Mouse (Mus musculus): Measurements from ENCODE around the gene Dgkd.
A peak's percentile ranks its signal among the peaks of the same experiment; 100 is the strongest.
"Not testable (repeated sequence)": the region's sequence is repeated elsewhere in the genome, so short reads cannot be mapped to it uniquely, and the experiment has no call there.

Gene Dgkd

DNA sequence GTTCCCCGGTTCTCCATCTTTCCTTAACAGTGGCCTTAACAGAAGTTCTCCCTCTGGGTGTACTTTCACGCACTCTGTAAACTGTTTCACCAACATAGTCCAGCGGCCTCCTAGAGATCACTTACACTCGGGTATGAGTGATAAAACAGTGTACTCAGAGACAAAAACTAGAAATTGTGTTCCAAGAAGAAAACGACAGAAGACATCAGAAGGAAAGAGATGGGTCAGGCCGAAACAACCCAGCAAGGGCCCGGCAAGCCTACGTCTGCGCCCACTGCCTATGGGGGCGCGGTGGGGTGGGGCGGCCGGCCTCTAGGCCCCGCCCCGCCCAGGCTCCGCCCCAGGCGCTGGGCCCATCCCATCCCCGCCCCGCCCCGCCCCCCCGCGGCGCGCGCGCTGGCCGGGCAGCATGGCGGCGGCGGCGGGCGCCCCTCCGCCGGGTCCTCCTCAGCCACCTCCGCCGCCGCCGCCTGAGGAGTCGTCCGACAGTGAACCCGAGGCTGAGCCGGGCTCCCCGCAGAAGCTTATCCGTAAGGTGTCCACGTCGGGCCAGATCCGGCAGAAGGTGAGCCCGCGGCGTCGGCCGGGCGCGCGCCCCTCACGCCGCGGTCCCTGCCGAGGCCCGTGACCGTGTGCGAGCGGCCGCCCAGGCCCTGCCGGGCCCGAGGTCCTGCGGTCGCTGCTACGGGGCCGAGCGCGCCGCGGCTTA is at the start of gene Dgkd:
Gene Dgkd, plus strand, starts transcription at position 396 of the 709 bp plus-strand sequence.
- peak; percentile 67 for DNase-seq

DNA sequence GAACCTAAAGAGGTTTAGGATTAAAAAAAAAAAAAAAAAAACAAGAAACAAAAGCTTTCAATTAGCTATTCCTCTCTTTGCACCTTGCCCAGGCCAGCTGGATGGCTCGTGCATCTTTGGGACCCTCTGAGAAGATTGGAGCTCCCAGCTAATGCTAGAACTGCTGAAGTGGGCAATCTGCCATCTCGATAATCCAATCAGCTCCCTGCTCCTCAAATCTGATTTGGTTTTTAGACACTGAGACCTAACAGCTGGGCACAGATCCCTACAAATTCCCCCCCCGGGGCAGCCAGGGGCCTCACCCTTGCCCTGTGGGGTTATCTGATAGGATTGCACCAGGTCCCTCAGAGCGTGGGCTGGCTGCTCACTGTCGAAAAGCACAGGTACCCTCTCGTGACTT is 49.5 kb upstream of the Dgkd start, which contains the start of gene Sag:
Gene Sag, plus strand, starts transcription at position 105 of the 400 bp plus-strand sequence.
- no peak for DNase-seq

DNA sequence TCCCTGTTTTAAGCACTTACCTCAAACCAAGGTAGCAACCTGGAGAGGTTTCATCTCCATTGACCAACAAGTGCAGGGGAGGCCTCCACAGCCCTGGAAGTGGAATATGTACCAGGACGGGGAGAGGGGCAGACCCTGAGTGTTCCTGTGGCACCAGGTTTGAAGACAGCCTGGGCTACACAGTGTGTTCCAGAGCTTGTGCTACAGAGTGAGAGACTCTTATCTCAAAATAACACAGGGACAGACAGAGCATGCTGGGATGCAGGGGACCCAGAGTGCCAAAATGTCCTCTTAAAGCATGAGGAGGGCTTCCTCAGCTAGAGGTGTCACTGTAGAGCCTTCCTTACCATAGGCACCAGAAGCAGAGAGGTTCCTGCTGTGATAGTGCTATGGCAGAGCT is 45.3 kb upstream of the Dgkd start:
- no peak for DNase-seq

DNA sequence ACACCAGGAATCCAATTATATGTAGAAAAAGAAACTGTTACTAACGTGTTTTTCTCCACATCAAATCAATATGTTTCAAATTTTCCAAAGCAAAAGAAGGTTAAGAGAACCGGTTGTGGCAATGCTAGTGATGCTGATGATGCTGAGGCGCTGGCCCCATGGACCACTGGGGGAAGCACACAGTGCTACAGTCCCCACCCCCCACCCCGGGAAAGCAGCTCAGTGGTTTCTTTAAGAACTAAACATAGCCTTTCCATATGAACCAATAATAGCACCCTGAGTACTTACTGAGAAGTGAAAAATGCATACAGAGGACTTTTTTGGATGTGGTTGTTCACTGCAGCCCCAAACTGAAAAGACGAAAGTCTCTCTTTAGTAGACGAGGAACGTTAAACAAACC is 41.7 kb upstream of the Dgkd start:
- DNase-seq, result no peak

DNA sequence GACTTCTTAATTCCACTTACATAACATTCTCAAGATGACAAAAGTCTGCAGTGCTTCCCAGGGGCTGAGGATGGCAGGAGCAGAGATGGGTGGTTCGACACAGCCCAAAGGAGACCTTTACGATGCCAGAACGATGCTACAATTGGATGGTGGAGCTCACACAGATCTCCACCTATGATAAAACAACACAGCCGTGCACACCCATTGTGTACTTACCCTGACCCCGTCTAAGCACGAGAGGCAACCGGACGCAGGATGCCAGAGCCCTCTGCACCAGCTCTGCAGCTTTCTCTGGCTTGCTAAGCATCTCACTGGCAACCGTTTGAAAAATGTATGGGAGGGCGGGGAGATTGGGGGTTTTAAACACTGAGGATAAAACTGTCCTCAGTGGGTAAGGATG is 41.0 kb upstream of the Dgkd start:
- DNase-seq, result no peak

DNA sequence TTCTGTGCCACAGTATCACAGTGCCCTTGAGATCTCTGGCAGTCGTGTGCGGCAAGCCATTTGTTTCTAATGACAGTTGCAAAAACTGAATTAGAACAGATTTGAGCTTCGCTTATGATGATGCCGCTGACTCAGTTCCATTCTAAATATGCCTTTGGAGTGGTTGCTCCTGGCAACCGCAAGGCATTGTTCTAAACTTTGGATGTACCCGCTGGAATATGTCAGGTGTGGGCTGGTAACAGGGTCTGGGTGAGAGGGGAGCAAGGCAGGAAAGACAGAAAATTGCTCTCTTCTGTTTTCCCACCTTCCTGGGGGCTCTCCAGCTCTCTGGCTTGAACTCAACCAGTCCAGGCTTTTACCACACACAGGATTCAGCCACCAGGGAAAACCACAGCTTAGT is 39.9 kb upstream of the Dgkd start:
- DNase-seq, result peak; percentile 79

DNA sequence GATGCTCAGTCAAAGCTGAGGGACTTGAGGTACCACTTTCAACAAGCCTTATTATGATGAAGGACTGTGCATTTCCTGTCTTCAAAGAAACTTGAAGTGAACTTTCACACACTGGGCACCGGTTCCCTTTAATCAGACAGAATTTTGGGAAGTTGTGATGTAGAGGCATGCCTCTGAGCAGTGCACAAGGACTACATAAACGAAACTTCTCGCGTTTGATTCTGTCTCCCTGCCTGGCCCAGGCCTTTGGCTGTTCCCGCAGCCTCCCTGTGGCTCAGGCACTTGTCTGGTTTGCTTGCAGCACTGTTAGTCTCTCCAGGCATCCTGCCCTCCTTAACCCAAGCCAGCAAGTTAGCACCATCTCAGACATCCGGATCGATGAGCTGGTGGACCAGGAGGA is 39.4 kb upstream of the Dgkd start:
- DNase-seq, result no peak

DNA sequence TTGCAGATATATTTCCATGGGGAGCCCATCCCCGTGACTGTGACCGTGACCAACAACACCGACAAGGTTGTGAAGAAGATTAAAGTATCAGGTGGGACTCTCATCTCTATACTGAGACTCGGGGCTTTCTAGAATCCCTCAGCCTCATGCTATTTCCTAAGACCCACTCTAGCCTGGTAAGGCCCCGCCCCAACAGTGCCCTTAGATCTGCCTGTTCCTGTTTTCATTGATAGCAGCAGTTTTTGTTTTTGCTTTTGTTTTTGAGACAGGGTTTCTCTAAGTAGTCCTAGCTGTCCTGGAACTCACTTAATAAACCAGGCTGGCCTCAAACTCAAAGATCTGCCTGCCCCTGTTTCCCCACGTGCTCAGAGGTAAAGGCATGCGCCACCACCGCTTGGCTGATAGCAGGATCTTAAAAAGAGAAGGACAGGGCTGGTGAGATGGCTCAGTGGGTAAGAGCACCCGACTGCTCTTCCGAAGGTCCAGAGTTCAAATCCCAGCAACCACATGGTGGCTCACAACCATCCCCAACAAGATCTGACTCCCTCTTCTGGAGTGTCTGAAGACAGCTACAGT is 28.6 kb upstream of the Dgkd start:
- no peak for DNase-seq

DNA sequence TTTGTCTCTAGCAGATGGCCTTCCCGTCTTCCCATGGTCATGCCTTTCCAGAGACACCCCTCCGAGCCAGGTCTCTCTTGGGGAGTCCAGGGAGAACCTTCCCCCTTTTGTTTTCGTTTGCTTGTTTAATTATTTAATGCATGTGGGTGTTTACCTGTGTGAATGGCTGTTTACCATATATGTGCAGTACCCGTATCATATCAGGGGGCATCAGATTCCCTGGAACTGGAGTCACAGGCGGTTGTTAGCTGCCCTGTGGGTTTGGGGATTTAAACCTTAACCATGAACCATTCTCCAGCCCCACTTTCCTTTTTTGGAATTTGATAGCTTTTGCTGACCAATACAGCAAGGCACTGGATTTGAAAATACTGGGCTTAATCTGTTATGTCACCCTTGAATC is 27.8 kb upstream of the Dgkd start:
- DNase-seq, result no peak

DNA sequence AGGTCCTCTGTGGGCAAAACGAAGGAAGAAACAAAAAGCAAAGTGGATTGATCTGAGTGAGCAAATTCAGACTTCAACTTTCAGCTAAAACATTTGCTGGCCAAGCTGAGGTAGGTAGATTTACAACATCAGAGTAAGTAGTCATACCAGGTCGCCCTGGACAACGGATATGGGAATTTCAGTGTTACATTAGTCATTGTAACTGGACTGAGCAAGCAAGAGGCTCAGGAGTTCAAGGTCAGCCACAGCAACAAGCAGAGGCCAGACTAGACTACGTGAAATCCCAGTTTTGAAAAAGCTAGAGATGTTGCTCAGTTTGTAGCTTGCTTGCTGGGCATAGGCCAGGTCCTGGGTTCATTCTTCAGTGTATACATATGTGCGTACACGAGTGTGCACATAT is 27.1 kb upstream of the Dgkd start:
- no peak for DNase-seq

DNA sequence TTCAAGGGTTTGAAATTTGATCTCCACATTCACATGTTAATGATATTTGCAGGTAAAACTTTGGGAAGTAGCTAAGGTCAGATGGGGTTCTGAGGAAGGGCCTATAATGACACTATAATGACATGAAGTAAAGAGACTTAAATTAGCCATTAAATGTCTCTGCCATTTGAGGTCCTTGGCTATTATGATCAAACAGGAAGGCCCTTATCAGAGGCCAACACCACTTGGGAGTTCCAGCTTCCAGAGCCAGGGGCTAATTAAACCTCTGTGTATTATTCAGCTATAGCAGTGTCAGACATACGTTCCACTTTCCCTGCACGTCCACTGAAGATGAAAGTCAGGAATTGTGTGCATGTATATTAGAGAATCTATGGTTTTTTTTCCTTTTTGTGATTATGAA is 26.6 kb upstream of the Dgkd start:
- DNase-seq, result no peak

DNA sequence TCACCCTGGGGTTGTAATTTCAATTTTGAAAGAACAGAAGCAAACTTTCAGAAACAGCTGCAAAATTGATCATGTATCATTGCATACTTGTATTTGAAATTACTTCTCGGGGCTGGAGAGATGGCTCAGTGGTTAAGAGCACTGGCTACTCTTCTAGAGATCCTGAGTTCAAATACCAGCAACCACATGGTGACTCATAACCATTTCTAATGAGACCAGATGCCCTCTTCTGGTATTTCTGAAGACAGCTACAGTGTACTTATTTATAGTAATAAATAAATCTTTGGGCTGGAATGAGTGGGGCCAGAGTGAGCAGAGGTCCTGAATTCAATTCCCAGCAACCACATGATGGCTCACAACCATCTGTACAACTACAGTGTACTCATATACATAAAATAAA is 25.6 kb upstream of the Dgkd start:
- DNase-seq, result not testable (repeated sequence)

DNA sequence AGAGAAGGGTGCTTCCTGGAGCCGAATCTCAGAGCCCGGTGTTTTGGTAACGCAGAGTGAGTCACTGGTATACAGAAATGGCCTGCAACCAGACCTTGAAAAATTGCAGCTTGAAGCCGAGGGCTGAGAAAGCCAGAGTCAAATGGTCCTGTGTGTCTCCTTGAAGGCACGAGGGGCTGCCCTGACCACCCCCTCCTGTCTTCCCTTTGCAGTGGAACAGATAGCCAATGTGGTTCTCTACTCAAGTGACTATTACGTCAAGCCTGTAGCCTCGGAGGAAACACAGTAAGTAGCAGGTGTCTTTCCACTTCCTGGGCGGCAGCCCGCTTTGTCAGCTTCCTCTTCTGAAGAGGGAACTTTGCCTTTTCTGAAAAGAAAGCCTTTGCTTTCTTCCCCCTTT is 24.9 kb upstream of the Dgkd start:
- DNase-seq, result no peak

DNA sequence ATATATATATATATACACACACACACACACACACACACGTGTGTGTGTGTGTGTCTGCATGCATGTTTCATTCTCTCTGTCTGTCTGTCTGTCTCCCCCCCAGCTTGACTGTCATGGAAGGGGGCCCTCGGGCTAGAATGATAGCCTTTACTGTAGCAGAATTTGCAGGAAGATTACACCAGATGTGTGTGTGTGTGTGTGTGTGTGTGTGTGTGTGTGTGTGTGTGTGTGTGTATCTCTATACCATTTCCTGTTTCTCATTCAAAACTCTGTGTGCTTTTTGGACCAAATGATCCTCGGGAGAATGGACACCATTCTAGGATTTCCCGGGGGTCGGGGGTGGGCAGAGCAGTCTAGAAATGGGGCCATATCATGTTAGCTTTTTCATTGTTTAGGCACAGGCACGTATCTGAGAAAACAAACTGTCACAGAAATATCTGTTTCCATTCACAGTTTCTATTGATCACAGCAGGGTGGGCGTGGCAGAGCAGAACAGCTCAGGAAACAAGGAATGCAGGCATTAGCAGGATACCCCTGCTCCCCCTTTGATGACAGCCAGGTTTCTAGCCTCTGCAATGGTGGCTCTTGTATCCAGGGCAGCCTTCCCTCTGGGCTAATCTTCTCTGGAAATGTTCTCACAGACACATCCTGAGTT is 24.0 kb upstream of the Dgkd start:
- no peak for DNase-seq

DNA sequence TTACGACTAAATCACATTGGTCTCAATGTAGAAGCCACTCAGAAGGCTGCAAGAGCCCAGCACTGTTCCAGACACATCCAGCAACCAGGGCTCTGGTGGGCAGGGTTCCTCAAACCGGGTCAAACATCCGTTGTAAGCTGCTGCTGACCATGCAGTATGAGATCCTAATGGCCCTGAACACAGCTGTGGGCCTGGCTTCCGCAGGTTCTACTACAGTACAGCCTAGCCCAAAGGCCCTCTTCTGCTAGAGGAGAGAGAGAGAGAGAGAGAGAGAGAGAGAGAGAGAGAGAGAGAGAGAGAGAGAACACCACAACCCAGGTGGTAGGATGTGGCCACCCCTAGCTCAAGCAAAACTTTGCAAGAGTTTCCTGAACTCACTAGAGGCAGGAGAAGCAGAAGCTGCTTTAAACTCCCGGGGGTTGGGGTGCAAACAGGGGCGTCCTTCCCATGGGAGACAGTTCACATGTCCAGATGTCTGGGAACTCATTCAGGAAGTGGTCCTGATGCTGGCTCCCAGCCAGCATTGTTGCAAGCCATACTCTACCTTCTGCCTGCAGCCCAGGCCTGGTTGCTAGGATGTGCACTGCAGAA is 23.4 kb upstream of the Dgkd start:
- DNase-seq, result no peak

DNA sequence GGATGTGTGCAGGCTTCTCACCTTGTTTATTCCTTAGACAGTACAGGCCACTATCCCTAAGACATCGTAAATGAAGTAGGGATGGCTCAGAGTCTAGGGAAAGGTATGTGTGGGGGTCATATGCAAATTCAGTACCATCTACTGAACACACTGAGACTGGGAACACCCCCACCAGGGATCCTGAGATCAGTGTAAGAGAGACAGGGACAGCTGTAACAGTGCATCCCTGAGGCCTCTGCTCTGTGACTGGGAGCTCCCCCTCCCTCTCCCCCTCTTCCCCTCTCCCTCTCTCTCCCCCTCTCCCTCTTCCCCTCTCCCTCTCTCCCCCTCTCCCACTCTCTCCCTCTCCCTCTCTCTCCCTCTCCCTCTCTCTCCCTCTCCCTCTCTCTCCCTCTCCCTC is 16.6 kb upstream of the Dgkd start:
- no peak for DNase-seq

DNA sequence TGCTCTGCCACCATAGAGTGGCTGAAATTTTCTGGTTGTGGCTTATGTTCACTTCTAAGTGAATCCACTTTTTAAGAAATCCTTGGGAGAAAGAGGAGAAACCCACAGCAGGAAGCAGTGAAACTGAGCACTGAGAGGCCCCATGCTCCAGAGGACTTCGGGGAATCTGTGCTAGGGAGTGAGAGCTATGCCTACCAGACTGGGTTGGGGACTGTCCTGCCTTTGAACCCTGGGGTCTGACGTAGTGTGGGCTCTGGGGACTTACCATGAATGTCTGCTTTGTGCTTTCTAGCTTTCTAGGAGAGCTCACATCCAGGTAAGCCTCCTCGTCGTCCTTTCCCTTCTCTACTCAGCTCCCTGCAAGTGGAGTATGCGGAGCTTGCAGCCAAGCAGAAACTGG is 16.1 kb upstream of the Dgkd start:
- no peak for DNase-seq

DNA sequence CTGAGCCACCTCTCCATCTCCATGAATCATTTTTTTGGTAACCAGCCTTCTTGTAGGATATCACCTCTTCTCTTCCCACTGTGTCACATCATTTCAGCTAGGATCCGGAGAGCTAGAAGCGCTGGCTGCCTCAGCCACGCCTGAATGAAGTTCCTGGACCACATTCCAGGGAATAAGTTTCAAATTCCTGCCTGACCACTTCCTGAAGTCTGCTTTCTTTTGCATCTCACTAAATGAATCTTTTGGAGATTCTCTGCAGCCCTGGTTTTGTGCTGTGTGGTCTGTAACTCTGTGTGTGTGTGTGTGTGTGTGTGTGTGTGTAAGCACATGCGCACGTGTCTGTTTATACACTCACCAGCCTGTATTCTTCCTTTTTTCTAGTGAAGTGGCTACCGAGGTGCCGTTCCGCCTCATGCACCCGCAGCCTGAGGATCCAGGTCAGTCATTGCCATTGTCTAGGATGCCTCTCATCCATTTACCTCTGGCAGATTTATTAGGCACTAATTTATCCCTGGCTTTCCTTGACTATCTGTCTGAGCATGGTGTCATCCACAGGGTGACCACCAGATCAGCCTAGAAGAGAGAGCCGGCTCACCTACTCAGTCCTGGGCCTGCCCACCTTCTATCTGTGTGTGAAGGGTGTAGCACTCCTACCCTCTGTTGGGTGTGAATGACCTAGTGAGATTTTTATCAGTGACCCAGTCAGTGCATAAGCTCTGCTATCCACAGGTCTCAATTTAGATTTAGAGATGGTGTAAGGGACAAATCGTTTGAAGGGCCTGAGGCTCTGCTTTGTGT is 12.5 kb upstream of the Dgkd start:
- DNase-seq, result no peak

DNA sequence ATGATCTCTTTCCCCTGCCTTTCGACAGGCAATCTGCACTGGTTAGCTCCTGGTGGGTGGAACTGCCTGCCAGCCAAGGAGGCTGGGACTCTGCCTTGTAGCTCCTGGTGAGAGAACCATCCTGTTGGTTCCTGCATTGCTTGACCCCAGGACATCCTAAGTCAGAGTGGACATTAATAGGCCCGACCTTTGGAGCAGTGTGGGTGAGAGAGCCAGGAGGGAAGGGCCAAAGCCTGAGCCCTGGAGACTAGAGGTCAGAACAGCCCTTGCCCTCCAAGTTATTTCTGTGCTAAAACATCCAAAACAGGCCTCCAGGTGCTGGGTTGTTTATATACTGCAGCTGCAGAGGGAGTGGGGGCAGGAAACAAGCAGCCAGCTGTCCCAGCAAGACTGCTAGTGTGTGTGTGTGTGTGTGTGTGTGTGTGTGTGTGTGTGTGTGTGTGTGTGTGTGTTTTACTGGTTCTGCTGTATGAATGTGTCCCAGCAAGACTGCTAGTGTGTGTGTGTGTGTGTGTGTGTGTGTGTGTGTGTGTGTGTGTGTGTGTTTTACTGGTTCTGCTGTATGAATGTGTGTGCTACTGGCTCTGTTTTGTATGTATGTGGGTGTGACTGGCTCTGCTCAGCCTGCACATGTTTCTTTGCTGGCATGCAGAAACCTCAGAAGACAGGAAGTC is 6.1 kb upstream of the Dgkd start:
- no peak for DNase-seq

DNA sequence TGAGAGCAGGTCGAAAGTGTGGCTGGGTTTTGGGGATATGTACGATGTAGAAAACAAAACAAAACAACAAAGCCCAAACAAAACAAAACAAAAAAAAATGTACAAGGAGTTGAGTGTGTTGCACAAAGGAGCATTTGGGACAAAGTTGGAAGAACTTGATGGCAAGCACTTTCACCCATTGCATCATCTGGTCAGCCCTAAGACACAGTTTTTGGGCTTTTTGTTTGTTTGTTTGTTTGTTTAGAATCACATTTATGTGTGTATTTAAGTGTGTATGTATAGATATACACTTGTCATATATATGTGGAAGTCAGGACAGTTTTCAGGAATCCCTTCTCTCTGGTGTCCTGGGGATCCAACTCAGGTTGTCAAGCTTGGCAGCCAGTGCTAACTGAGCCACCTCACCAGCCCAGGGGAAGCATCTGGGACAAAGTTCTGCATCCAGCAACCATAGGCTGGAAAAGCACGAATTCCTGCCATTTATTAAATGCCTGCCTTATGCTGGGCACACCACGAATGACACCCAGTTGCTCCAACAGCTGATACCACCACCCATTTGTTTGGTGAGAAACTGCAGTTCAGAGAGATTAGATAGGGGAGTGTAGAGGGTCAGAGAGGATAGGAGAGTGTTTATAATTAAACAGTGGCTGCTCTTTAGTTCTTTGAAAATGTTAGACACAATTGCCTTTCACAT is 5.5 kb upstream of the Dgkd start:
- no peak for DNase-seq

DNA sequence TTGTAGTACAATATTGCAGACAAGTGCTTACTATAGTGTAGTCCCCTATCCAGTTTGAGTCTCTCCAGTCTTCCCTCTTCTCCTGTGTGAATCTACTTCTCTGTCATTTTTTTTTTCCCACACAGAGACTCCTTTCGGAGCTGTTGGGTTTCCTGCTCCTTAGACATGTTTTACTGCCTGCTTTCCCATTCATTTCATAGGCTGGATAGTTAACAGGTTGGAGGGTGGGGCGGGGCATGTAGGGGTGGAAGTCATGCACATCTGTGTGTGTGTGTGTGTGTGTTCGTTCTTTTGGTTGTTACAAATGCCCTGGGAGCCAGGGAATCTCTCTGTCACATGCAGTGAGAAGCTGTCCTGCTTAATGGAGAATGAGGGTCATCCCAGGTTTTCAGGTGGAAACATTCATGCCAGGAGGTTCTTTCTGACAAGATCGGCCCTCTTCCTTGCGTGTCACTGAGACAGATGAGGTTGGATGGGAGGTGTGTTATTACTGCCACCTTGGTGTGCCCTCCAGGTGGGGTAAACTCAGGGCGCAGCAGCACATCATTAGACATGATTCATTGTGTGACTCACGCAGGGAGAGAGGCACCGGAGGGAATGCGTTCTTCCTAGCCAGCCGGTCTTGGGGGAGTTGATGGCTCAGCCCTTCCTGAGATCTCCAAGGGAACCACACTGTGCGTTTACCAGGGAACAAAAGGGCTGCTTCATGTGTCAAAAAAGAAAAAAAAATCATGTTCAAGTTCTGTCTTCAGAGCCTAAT is 4.7 kb upstream of the Dgkd start:
- DNase-seq, result peak; percentile 73
